Mouse (Mus musculus) cerebellum, postnatal 4 days (tissue): ENCODE data around the gene Rnf227.
A peak's percentile ranks its signal among the peaks of the same experiment; 100 is the strongest.
"Not testable (repeated sequence)": the region's sequence is repeated elsewhere in the genome, so short reads cannot be mapped to it uniquely, and the experiment has no call there.

ENCODE experiments used
- DNase-seq, 2 experiments: peaks; one replicate each; pipeline ENCODE4 v3.0.0; 2022; ENCODE audit warnings: low spot score in 2 of 2, mixed read lengths in 1 of 2

Rnf227 gene

GRCm38 (mm10) chr11:69340161-69341131, at the start of gene Rnf227:
TSS of gene Rnf227 (plus strand) at chr11:69340461.
- peak; percentile 50 to 78 for DNase-seq

GRCm38 (mm10) chr11:69291111-69291510, 49.1 kb upstream of the Rnf227 start:
- DNase-seq = no peak

DNA sequence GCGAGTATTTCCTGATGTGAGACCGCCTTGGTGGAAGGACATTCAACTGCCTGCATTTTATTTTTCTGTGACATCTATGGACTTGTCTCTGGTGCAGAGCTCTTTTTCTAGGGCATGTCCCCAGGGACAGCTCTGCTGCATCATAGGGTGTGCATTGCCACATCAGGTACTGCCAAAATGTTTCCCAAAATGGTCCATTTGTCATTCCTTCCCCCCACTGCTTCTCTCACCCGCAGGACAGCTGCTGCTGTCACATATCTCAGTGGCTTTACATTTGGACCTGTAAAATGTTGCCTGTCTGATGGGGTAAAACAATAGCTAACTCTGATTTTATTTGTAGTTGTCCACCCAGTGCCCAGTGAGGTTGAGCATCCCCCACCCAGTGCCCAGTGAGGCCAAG, 45.0 kb upstream of the Rnf227 start:
- no peak for DNase-seq

- DNase-seq = no peak
Measured at GRCm38 (mm10) chr11:69297799-69298198, 42.5 kb upstream of the Rnf227 start.

- DNase-seq = no peak
Measured at GRCm38 (mm10) chr11:69298231-69298630, 42.0 kb upstream of the Rnf227 start.

DNA sequence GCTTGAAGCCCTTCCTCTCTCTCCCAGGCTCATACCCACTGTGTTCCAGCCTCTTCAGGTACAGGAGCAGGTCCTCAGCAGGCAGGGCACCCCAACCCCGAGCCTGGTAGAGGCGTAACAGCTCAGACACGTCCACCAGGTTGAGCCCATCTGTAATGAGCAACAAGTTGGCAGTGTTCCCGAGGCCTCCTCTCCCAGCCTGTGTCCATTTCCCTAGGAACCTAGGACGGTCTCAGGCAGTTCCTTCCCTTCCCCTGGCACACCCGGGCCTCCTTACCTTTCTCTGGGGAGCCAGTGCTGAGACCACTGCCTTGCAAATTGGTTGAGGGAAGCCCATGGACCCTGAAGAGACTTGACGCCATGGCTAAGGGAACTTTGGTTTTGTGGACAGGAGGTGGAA, 37.4 kb upstream of the Rnf227 start:
- no peak for DNase-seq

DNA sequence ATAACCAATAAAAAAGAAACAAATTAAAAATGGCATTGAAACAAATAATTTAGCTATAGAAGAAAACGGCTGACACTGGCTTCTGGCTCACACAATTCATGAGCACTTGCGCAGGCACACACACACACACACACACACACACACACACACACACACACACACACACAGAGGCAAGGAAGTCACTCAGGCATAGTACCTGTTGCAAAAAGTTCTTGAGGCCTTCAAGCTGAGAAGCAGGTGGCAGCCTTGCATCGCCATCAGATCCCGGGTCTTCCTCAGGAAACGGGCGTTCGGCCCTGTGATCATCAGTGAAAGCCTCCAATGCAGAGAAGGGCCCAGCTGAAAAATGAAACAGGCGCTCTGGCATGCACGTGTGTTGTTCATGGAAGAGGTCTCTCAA, 35.0 kb upstream of the Rnf227 start:
- no peak for DNase-seq

- no peak for DNase-seq
Measured at GRCm38 (mm10) chr11:69306039-69306438, 34.2 kb upstream of the Rnf227 start.

- DNase-seq = peak in 1 of 2 experiments; percentile 34
Measured at GRCm38 (mm10) chr11:69311266-69311665, 29.0 kb upstream of the Rnf227 start.

DNA sequence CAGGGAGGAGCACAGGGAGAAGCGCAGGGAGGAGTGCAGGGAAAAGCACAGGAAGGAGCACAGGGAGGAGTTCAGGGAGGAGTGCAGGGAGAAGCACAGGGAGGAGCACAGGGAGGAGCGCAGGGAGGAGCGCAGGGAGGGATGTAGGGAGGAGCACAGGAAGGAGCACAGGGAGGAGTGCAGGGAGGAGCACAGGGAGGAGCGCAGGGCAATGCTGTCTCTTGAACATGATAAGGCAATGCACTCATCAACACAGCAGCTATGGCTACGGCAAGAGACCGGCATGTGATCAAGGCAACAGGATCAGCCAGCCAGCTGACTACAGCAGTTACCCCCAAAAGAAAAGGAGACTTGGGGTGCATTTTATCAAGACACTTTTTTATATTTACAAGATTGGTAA, 23.9 kb upstream of the Rnf227 start:
- no peak for DNase-seq

DNA sequence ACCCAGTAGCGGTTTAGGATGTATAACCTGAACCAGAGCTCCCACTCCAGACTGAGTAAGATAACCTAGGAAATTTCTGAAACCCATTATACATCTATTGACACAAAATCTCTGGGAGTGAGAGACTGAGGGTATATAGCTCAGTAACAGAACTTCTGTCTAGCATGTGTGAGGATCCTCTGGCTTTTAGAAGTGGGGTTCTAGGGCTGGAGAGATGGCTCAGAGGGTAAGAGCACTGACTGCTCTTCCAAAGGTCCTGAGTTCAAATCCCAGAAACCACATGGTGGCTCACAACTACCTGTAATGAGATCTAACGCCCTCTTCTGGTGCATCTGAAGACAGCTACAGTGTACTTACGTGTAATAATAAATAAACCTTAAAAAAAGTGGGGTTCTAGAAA, 22.3 kb upstream of the Rnf227 start:
- not testable (repeated sequence) for DNase-seq

DNA sequence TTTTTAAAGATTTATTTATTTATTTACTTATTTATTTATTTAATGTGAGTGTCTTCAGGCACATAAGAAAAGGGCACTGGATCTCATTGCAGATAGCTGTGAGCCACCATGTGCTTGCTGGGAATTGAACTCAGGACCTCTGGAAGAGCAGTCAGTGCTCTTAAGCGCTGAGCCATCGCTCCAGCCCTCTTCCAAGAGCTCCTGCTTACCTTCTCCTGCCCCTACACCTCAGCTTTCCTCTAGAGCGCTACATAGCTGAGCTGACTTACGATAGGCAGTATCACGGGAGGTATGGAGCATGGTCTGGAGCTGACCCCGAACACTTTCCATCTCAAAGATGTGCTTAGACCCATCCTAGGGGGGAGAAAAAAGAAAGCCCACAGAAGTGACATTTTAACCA, 18.7 kb upstream of the Rnf227 start:
- DNase-seq = no peak

DNA sequence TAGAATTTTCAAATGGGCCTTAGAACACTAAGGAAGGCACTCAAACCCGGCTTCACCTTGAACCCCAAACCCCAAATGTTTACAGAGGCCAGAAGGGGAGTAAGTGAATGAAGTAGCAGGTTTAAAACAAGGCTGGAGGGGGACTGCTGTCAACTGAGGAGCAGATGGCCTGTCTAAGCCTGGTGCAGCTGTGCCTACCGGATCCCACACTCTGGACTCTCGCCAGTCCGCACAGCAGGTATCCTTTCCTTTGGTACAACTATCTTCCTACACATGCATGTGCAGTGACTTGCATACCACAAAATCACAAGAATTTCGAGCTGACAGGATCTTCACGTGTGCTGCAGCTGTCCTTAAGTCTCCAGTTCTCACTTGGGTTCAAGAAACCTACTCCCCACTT, 18.3 kb upstream of the Rnf227 start:
- DNase-seq = peak in 1 of 2 experiments; percentile 72

DNA sequence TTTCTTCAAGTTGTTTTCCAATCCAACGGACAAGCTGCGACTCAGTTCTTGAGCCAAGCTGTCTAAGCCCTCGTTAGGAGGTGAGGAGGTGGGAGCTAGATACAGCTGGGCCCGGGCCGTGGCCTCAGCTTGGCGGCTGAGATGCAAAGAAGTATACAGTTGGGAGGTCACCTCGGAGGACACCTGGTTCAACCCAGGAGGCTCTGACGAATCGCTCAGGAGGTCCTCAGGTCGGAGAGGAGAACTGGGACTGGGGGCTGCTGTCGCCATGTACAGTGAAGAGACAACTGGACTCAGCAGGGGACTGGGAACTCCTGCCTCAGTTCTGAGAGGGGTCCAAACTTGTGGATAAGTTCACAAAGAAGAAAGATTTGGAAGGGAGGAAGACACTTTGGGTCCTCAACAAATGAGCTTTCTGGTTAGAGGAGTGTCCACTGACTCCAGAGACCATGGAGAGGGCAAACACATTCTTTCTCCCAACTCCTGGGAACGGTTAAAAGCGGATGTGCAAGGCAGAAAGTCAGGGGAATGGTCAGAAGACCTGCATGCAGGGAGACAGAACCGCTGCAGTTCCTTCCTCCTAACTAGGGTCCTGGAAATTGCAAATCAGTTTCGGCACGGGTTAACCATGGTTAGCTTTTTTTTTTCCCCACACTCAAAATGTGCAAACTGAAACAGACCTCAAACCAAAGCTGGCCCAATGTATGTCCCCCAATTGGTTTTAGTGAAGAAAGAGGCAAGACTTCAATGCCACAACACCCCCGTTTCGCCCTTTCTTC, 17.4 kb upstream of the Rnf227 start:
- no peak for DNase-seq

GRCm38 (mm10) chr11:69323667-69324111, 16.6 kb upstream of the Rnf227 start, which contains the start of the genes Cntrob and Trappc1:
TSS of gene Cntrob (minus strand) at chr11:69323775.
TSS of gene Trappc1 (plus strand) at chr11:69323980.
- peak; percentile 98 for DNase-seq

DNA sequence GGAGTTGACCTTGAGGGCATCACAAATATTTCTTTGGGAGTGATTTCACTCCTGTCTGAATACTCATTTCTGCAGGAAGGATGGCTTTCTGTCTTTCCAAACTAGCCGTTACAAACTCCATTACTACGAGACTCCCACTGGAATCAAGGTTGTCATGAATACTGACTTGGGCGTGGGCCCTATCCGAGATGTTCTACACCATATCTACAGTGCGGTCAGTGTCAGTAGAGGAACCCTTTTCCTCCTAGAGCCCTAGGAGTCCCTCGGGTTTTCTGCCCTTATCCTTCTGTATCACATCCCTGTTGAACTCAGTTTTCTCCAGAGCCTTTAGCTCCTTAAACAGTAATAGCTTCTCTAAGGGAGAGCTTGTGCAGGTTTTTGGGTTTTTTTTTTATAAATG, 15.5 kb upstream of the Rnf227 start:
- DNase-seq = no peak

DNA sequence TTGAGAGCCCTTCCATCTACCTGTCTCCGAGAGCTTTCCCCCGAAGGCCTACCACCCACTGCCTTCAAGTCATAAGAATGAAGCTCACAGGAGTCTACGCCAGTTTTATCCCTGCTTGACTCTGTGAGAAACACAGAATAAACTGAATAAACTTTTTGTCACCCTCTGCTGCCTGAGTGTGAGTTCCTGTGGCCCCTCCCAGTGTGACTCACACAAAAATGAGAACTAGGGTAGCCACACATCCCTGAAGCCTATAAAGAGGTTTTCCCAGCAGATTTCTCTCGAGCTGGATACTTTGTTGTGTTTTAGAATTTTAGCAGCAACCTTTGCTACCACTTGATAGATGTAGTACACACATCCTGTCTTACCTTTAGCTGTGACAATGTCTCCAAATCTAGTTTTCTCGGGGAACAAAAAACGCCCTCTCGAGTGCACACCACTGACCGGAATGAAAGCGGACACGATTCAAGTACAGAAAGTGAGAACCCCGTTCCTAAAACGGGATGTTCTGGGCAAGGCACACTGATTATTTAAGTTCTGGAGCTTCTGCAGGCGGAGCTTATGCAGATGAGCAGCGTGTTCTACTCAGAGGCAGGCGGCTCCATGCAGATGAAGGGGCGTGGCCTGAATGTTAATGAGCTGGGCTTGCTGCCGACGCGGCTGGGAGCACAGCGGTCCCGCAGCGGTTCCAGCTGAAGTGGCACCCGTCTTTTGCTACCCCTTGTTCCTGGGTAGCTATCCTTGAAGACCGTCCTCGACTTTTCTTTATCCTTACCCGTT, 14.4 kb upstream of the Rnf227 start, which contains the start of gene Kcnab3:
Gene Kcnab3, plus strand, starts transcription at position 631 of the 780 bp plus-strand sequence.
- peak in 1 of 2 experiments; percentile 67 for DNase-seq

GRCm38 (mm10) chr11:69326408-69327156, 13.7 kb upstream of the Rnf227 start:
- DNase-seq = peak in 1 of 2 experiments; percentile 48

DNA sequence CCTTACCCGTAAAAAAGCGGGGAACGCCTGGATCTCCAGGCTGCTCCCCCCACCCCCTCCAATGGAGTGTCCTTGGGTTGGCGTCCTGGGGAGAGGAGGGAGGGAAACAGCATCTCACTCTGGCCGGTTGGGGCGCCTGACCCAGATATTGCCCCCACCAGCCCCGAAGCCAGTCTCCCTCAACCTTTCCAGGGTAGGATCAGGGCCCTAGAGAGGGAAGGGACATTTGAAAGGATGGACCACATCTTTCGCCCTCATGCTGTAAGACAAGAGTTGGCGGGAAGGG, 13.2 kb upstream of the Rnf227 start:
- no peak for DNase-seq

- no peak for DNase-seq
Measured at GRCm38 (mm10) chr11:69327648-69328047, 12.6 kb upstream of the Rnf227 start.

GRCm38 (mm10) chr11:69328517-69328916, 11.7 kb upstream of the Rnf227 start:
- no peak for DNase-seq
